Mouse (Mus musculus): ENCODE data around the gene Emp3. TPM values are rescaled to one million over a fixed set of nuclear protein-coding genes. Genes with fewer than 3 reads are reported as not detected.
"Not testable (repeated sequence)": the region's sequence is repeated elsewhere in the genome, so short reads cannot be mapped to it uniquely, and the experiment has no call there.

Gene Emp3
- not detected in 2 replicates for total RNA-seq (2014; fragmentation: Nextera tagmentation)
- total RNA-seq (2017) = 4.8 and 7.6 TPM in 2 replicates
- 1.9 and 2.8 TPM in 2 replicates for polyA plus RNA-seq (2012)

DNA sequence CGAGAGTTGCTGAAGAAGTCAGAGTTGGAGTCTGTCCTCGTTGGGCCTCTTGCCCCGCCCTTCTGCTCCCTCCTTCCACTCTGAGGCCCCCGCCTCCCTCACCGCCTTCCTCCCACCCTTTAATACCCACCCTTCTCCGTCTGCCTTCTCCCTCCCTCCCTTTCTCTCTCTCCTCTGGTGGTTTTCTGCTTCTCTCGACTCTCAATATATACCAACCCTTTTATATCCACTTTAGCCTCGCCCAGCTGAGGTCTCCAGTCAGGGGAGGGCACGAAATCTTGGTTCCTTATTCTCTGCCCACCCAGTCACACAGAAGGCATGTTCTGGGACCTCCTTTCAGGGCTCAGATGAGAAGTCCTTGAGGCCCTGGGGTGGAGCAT, at the start of gene Emp3:
Gene Emp3 (minus strand): TSS at position 163 of the 380 bp plus-strand sequence.
- no peaks in the 10 kb centered on the region for H3K9me3 ChIP-seq (replicated peaks)
- peaks cover 17% of the 10 kb centered on the region for H3K4me1 ChIP-seq (ENCODE audit: insufficient read depth, low read depth, low read length)
- TF ChIP-seq TAL1 (conservative IDR thresholded peaks at IDR 0.05; ENCODE audit: low read depth, low read length) (no peak), CTCF (IDR thresholded peaks at IDR 0.05; ENCODE audit: low read depth, low read length) (no peak), POLR2AphosphoS5 (IDR thresholded peaks at IDR 0.05; ENCODE audit: insufficient replicate concordance, low read depth, low read length) (no peak), GATA2 (IDR thresholded peaks at IDR 0.05; ENCODE audit: borderline replicate concordance, low read depth, low read length) (no peak), GATA1 (IDR thresholded peaks at IDR 0.05; ENCODE audit: borderline replicate concordance, low read length) (no peak)
- peaks cover 3% of the 10 kb centered on the region for H3K36me3 ChIP-seq (replicated peaks)
- no peak within 1 kb of the TSS for H3K4me3 ChIP-seq (ENCODE audit: low read depth, low read length)
- ATAC-seq (ENCODE audit: extremely low read depth, insufficient number of reproducible peaks, low FRiP score, poor library complexity, severe bottlenecking) (no peak), DNase-seq (ENCODE audit: low spot score) (no peak)
- H3K27me3 ChIP-seq (ENCODE audit: insufficient read depth, low read length) = peaks cover 19% of the 10 kb centered on the region

GRCm38 (mm10) chr7:45956611-45957010, 35.4 kb upstream of the Emp3 start:
- H3K4me3 ChIP-seq (ENCODE audit: low read depth, low read length) = no peak overlapping the region

GRCm38 (mm10) chr7:45949061-45949460, 27.9 kb upstream of the Emp3 start:
- Histone ChIP-seq H3K9me3 (replicated peaks) (no peaks in the 10 kb centered on the region), H3K4me1 (ENCODE audit: insufficient read depth, low read depth, low read length) (no peaks in the 10 kb centered on the region), H3K36me3 (replicated peaks) (no peaks in the 10 kb centered on the region), H3K4me3 (ENCODE audit: low read depth, low read length) (no peak overlapping the region), H3K27me3 (ENCODE audit: insufficient read depth, low read length) (peaks cover 26% of the 10 kb centered on the region; the same call in 1 of the 2 replicates)
- DNase-seq (ENCODE audit: low spot score) (no peak), ATAC-seq (ENCODE audit: extremely low read depth, insufficient number of reproducible peaks, low FRiP score, poor library complexity, severe bottlenecking) (no peak)
- TF ChIP-seq GATA1 (IDR thresholded peaks at IDR 0.05; ENCODE audit: borderline replicate concordance, low read length) = no peak
- TF ChIP-seq POLR2AphosphoS5 (IDR thresholded peaks at IDR 0.05; ENCODE audit: insufficient replicate concordance, low read depth, low read length) = no peak
- TF ChIP-seq CTCF (IDR thresholded peaks at IDR 0.05; ENCODE audit: low read depth, low read length) = no peak
- TF ChIP-seq TAL1 (conservative IDR thresholded peaks at IDR 0.05; ENCODE audit: low read depth, low read length) = no peak
- TF ChIP-seq GATA2 (IDR thresholded peaks at IDR 0.05; ENCODE audit: borderline replicate concordance, low read depth, low read length) = no peak

More at GRCm38 (mm10) chr7:45956611-45957010, 35.4 kb upstream of the Emp3 start:
- Histone ChIP-seq H3K27me3 (ENCODE audit: insufficient read depth, low read length) (peaks cover 8% of the 10 kb centered on the region; the same call in 1 of the 2 replicates), H3K36me3 (replicated peaks) (no peaks in the 10 kb centered on the region), H3K4me1 (ENCODE audit: insufficient read depth, low read depth, low read length) (no peaks in the 10 kb centered on the region), H3K9me3 (replicated peaks) (no peaks in the 10 kb centered on the region)
- ATAC-seq (ENCODE audit: extremely low read depth, insufficient number of reproducible peaks, low FRiP score, poor library complexity, severe bottlenecking) = no peak
- DNase-seq (ENCODE audit: low spot score) = no peak
- TF ChIP-seq GATA2 (IDR thresholded peaks at IDR 0.05; ENCODE audit: borderline replicate concordance, low read depth, low read length) = no peak
- TF ChIP-seq GATA1 (IDR thresholded peaks at IDR 0.05; ENCODE audit: borderline replicate concordance, low read length) = no peak
- TF ChIP-seq POLR2AphosphoS5 (IDR thresholded peaks at IDR 0.05; ENCODE audit: insufficient replicate concordance, low read depth, low read length) = no peak
- TF ChIP-seq CTCF (IDR thresholded peaks at IDR 0.05; ENCODE audit: low read depth, low read length) = no peak
- TF ChIP-seq TAL1 (conservative IDR thresholded peaks at IDR 0.05; ENCODE audit: low read depth, low read length) = no peak

DNA sequence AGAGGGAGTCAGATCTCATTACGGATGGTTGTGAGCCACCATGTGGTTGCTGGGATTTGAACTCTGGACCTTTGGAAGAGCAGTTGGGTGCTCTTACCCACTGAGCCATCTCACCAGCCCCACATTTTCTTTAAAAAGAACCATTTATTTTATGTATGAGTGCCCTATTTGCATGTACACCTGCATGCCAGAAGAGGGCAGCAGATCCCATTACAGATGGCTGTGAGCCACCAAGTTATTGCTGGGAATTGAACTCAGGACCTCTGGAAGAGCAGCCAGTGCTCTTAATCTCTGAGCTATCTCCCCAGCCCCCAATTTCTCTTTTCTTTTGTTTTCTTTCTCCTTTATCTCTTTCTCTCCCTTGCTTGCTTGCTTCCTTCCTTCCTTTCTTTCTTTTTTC, 22.1 kb upstream of the Emp3 start:
- DNase-seq (ENCODE audit: low spot score); H3K36me3 ChIP-seq (replicated peaks); H3K4me1 ChIP-seq (ENCODE audit: insufficient read depth, low read depth, low read length); ATAC-seq (ENCODE audit: extremely low read depth, insufficient number of reproducible peaks, low FRiP score, poor library complexity, severe bottlenecking); H3K9me3 ChIP-seq (replicated peaks); H3K4me3 ChIP-seq (ENCODE audit: low read depth, low read length): not testable (repeated sequence)
- H3K27me3 ChIP-seq (ENCODE audit: insufficient read depth, low read length) = peaks cover 15% of the 10 kb centered on the region; the same call in 1 of the 2 replicates

DNA sequence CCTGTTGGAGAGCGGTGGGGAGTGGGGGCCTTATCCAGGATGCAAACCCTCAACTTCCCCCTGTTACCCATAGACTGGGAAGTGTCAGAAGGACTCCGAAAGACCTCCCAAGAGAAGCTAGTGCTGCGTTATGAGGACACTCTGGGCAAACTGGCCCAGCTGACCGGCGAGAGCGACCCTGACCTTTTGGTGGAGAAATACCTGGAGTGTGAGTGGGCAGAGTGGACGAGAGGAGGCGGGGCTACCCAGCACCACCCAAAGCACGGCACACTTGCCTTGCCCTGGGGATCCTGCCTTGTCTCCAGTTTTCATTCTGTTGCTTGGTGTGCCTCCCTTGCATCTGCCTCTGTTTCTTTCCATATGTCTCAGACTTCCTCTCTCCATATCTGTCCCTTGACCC, 20.8 kb upstream of the Emp3 start:
- no peak for TF ChIP-seq GATA1 (IDR thresholded peaks at IDR 0.05; ENCODE audit: borderline replicate concordance, low read length)
- no peak for TF ChIP-seq TAL1 (conservative IDR thresholded peaks at IDR 0.05; ENCODE audit: low read depth, low read length)
- no peak for TF ChIP-seq POLR2AphosphoS5 (IDR thresholded peaks at IDR 0.05; ENCODE audit: insufficient replicate concordance, low read depth, low read length)
- TF ChIP-seq GATA2 (IDR thresholded peaks at IDR 0.05; ENCODE audit: borderline replicate concordance, low read depth, low read length) = no peak
- TF ChIP-seq CTCF (IDR thresholded peaks at IDR 0.05; ENCODE audit: low read depth, low read length) = no peak
- no peak for DNase-seq (ENCODE audit: low spot score)
- no peak overlapping the region for H3K4me3 ChIP-seq (ENCODE audit: low read depth, low read length)
- H3K27me3 ChIP-seq (ENCODE audit: insufficient read depth, low read length) = peaks cover 5% of the 10 kb centered on the region; the same call in 1 of the 2 replicates
- H3K4me1 ChIP-seq (ENCODE audit: insufficient read depth, low read depth, low read length) = no peaks in the 10 kb centered on the region
- no peaks in the 10 kb centered on the region for H3K9me3 ChIP-seq (replicated peaks)
- no peak for ATAC-seq (ENCODE audit: extremely low read depth, insufficient number of reproducible peaks, low FRiP score, poor library complexity, severe bottlenecking)
- no peaks in the 10 kb centered on the region for H3K36me3 ChIP-seq (replicated peaks)

- no peak for ATAC-seq (ENCODE audit: extremely low read depth, insufficient number of reproducible peaks, low FRiP score, poor library complexity, severe bottlenecking)
- Histone ChIP-seq H3K36me3 (replicated peaks) (no peaks in the 10 kb centered on the region), H3K9me3 (replicated peaks) (no peaks in the 10 kb centered on the region), H3K27me3 (ENCODE audit: insufficient read depth, low read length) (peaks cover 8% of the 10 kb centered on the region; the same call in 1 of the 2 replicates), H3K4me1 (ENCODE audit: insufficient read depth, low read depth, low read length) (no peaks in the 10 kb centered on the region), H3K4me3 (ENCODE audit: low read depth, low read length) (no peak overlapping the region)
- no peak for DNase-seq (ENCODE audit: low spot score)
- TF ChIP-seq GATA1 (IDR thresholded peaks at IDR 0.05; ENCODE audit: borderline replicate concordance, low read length) (no peak), POLR2AphosphoS5 (IDR thresholded peaks at IDR 0.05; ENCODE audit: insufficient replicate concordance, low read depth, low read length) (no peak), CTCF (IDR thresholded peaks at IDR 0.05; ENCODE audit: low read depth, low read length) (no peak), GATA2 (IDR thresholded peaks at IDR 0.05; ENCODE audit: borderline replicate concordance, low read depth, low read length) (no peak), TAL1 (conservative IDR thresholded peaks at IDR 0.05; ENCODE audit: low read depth, low read length) (no peak)
These were observed 18.6 kb upstream of the Emp3 start for GRCm38 (mm10) chr7:45939836-45940235.
